Mouse (Mus musculus): ENCODE measurements around the gene Hoxd3.

- TF ChIP-seq MAFK (IDR thresholded peaks at IDR 0.05; ENCODE audit: insufficient read depth, low read depth, low read length) (no peak), ZC3H11A (IDR thresholded peaks at IDR 0.05; ENCODE audit: borderline replicate concordance, low read depth, low read length) (no peak), HCFC1 (IDR thresholded peaks at IDR 0.05; ENCODE audit: borderline replicate concordance, insufficient read depth, low read length) (no peak), CHD2 (IDR thresholded peaks at IDR 0.05; ENCODE audit: low read depth, low read length) (no peak)
These were observed 28.8 kb downstream of the Hoxd3 start for GRCm38 (mm10) chr2:74740311-74741091.

All from ES-E14 (cell line).